Mouse (Mus musculus): ENCODE data around the gene Camkv.

DNA sequence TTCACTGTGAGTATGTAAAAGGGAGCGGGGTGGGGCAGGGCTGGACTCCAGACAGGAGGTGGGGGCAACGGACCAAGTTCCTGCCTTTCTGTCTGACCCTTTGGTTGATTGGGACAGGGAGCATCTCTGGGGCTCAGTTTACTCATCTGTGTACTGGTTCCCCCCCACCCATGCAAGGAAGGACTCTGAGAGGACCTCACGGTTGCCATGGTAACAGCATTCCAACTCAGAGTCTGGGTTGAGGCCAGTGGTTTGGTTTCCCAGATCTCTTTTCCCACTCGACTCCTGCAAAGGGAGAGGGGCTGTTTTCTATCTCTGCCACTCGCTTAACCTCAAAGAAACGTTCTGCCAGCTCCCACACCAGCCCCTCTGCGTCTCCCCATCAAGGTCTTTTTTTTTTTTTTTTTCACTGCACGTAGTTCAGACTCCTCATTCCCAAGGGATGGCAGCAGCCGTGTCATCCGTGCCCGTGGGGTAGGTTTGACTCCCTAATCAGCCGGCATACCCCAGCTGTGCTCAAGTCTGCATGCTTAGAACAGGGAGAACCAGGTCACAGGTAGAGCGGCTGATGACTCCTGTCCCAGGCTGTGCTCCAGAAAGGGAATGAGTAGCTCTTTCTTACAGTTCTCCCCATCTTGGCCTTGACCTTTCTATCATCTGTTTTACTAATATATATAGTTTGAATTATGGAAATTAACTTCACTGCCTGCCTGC is 17.4 kb upstream of the Camkv start:
- no peak for TF ChIP-seq POLR2AphosphoS2 (IDR thresholded peaks at IDR 0.05; ENCODE audit: insufficient read length, low read depth)
- TF ChIP-seq MYOD1 (IDR thresholded peaks at IDR 0.05; ENCODE audit: control insufficient read depth in 1 of 3, insufficient read length in 2 of 3, low read depth in 2 of 3): no peak
- TF ChIP-seq MAX (IDR thresholded peaks at IDR 0.05; ENCODE audit: low read depth): no peak
- TF ChIP-seq POLR2A (IDR thresholded peaks at IDR 0.05; ENCODE audit: insufficient read length, low read depth): no peak
- TF ChIP-seq MYOG (IDR thresholded peaks at IDR 0.05; ENCODE audit: control insufficient read depth in 1 of 3, insufficient read depth in 1 of 3, insufficient read length in 2 of 3, low read depth in 2 of 3): no peak
- TF ChIP-seq E2F4 (IDR thresholded peaks at IDR 0.05; ENCODE audit: insufficient read depth): no peak
- no peak for TF ChIP-seq TCF12 (IDR thresholded peaks at IDR 0.05; ENCODE audit: insufficient read depth, poor library complexity, severe bottlenecking)
- no peak for TF ChIP-seq USF1 (IDR thresholded peaks at IDR 0.05; ENCODE audit: low read depth)
- TF ChIP-seq CEBPB (IDR thresholded peaks at IDR 0.05; ENCODE audit: insufficient read depth, poor library complexity, severe bottlenecking): no peak
- TF ChIP-seq SRF (IDR thresholded peaks at IDR 0.05; ENCODE audit: control insufficient read depth, insufficient read length, low read depth): no peak
- no peak for TF ChIP-seq REST (IDR thresholded peaks at IDR 0.05; ENCODE audit: insufficient read depth, insufficient read length)
- TF ChIP-seq TCF3 (IDR thresholded peaks at IDR 0.05; ENCODE audit: insufficient read length, low read depth): no peak

Data from myocyte (in vitro differentiated cells).